Mouse (Mus musculus) gastrocnemius, postnatal 4 days (tissue): Measurements from ENCODE around the gene Psmc3ip. TPM values are rescaled to one million over a fixed set of nuclear protein-coding genes. Genes with fewer than 3 reads are reported as not detected.

Experiments used
- DNase-seq, 2 experiments: peaks; one replicate each; pipeline ENCODE4 v3.0.0; 2021 to 2022; ENCODE audit warnings: low spot score in 2 of 2, mixed read lengths in 2 of 2
- total RNA-seq, 2 experiments: library from RNA; stranded (reverse); gene quantifications; 2 replicates each; pipeline ENCODE4 v1.2.3; 2021

The Psmc3ip gene
- total RNA-seq, 2 experiments from 2014 or later = 4.9 to 6.2 TPM

DNA sequence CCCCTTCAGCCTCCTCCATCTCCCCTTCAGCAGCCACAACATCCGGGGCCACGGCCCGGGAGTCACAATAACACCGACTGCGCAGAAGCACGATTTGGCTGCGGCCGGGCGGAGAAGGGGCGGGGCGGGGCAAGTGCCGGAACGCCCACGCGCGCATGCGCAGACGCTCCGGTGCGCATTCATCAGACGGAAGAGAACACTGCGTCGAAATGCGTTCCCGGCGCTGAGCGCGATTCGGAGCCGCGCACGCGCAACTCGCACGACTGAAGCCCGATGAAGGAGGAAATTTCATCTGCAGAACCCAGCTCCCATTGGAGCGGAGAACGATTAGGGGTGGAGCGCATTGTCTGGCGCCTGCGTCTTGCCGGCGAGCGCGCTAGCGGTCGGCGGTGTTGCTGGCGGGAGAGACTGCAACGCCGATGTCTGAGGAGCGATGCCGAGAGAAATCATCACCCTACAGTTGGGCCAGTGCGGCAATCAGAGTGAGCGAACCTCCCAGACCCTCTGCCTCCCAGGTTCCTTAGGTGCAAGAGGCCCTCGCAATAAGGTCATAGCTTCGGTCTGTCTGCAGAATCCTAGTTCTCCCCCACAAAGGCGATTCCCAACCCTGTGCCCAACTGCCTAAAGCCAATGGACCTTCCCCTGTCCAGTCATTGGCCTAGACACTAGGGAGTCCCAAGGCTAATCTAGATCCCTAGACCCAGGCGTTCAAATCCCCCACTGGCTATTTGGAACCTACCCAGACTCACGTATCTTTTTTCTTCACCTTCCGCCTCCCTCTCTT, 24.7 kb upstream of the Psmc3ip start, which contains the start of the genes Retreg3 and Tubg1:
Gene Retreg3, minus strand, starts transcription at position 133 of the 784 bp plus-strand sequence.
Gene Tubg1, plus strand, starts transcription at position 178 of the 784 bp plus-strand sequence.
- peak; percentile 99 for DNase-seq

DNA sequence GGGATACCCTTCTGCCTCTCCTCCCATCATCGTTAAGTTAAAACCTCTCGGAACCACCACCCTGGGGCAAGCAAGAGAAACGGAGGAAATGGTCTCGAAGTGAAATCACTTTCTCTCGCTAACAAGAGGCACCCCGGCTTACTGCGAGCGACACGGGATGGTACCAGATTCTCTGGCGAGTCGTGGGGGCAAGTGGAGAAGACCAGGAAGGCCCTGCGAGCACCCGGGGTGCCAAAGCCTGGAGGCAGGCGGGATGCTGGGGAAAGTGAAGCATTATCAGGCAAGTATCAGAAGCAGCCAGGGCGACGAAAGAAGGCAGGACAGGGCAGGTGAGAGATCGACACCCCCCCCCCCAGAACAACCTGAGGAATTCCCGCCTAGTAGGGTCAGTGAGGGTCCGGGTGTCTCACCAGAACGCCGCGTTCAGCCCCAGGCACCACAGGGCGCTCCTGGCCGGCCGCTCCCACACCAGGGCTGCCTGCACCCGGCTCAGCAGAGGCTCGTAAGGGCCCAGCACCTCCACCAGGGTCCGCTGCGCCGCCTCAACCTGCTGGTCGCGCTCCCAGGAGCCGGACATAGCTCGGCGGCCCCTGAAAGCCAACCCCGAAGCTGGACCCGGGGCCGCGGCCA, 24.0 kb upstream of the Psmc3ip start:
- peak in 1 of 2 experiments; percentile 30 for DNase-seq

GRCm38 (mm10) chr11:101118105-101118504, 22.9 kb upstream of the Psmc3ip start:
- no peak for DNase-seq

DNA sequence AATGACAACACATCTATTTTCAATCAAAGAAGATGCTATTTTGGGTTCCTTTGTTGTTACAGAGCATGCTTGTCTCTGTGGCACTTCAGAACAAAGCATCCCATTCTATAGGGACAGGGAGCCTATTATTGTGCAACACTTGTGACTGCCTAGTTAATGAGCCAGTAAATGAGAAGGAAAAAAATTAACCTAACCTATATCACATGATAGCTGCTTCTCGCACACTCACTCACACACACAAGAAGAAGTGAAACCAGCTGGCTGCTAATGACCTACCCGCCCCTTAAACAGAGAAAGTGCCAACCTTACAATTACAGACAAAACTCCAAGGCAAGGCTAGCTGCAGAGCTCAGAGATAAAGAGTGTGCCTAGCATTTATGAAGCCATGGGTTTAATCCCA, 20.3 kb upstream of the Psmc3ip start:
- no peak for DNase-seq

DNA sequence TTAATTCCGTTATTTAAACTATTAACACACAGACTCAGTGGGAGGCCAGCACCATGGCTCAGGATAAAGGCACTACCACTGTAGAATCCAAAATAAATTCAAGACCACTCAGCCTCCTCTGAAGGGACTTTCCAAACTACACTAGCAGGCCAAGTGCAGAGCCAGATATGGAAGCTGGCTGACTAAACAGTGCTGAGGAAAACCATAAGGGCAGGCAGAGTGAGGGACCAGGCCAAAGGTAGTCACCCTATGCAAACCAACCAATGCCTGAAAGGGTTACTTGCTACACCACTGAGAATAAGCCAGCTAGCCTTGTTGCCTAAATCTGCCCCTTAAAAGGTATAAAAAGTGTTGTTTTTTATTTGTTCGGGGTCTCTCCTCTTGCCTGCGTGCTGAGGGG, 16.9 kb upstream of the Psmc3ip start:
- DNase-seq = no peak

GRCm38 (mm10) chr11:101111178-101111577, 15.9 kb upstream of the Psmc3ip start:
- DNase-seq = no peak

DNA sequence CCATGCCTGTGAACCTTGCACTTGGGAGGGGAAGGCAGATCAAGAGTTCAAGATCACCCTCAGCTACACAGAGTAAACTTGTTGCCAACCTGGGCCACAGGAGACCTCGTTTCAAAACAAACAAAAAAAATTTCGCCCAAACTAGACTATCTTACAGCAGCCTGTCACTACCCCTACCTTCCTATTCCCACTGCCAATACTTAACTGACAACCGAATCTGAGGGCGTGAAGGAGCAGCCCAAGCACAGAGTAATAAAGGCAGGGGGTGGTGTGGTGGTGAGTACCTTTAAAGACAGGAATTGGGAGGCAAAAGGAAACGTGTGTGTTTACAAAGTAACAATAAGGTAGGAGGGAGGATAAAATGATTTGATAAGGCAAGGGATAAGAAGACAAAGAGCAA, 15.5 kb upstream of the Psmc3ip start:
- no peak for DNase-seq

DNA sequence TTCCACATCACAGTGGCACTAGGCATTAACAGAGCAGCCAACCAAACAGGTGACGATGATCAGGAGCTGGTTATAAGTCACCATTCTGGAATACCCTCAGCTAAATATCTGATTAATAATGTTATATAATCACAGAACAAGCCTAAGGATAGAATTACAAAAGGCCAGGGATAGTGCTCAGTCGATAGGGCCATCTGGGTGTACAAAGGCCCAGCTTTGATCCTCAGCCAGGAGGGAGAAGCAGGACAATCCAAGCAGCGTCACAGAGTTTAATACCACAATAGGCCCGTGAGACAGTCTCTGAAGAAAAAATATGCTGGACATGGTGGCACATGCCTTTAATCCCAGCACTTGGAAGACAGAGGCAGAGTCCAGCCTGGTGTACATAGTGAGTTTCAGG, 14.1 kb upstream of the Psmc3ip start:
- DNase-seq = no peak

DNA sequence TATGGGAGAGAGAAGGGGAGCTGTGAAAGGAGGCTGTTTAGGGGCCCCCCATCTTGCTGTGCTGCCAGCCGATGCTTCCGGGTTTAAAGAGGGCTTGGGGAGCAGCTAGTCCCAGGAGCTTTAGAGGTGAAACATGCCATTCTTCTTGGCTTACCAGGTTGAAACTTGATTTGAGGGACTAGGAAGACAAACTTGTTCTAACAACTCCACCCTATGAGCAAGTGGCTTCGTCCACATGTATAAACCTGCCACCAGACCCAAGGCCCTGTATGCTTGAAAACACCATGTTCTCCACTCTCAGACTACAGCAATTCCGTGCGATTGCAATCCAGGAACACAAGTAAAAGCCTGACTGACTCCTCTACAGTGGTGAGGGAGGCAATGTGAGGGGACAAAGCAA, 7.8 kb upstream of the Psmc3ip start:
- DNase-seq = no peak

- DNase-seq = no peak
Measured at GRCm38 (mm10) chr11:101098231-101098630, 3.0 kb upstream of the Psmc3ip start.

DNA sequence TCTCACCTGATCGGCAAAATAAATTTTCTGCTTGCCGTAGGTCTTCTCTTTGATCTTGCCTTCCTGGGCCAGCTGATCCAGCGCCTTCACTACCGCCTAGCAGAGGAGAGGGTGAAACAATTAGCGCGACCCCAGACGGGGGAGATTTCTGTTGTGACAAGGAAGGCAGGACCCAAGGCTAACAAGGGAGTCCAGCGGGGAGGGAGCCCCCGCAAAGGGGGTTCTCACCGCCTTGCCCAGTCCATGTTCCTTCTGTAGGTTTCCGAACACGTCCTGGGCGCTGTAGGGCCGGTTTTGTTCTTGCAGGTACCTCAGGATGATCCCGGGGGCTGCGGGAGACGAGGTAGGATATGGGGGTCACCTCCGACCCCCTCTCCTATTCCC, 314 bp downstream of the Psmc3ip start:
- DNase-seq = peak in 1 of 2 experiments; percentile 20

DNA sequence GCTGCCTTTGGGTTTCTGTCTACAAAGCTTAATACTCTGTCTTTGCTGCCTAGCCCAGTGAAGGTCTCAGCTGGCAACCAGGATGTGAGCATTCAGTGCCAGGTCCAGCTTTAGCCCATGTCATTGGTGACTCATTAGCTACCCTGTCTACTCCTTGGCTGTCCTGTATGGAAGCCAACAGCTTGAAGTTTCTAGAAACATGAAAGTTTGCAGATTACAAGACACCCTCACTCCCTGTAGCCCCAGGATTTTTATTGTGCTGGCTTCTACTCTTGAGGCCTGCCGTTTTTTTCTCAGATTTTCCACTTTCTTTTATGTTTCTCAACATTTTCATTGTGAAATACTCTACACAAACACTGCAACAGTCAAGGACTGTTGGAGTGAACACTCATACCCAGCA, 5.3 kb downstream of the Psmc3ip start:
- no peak for DNase-seq

DNA sequence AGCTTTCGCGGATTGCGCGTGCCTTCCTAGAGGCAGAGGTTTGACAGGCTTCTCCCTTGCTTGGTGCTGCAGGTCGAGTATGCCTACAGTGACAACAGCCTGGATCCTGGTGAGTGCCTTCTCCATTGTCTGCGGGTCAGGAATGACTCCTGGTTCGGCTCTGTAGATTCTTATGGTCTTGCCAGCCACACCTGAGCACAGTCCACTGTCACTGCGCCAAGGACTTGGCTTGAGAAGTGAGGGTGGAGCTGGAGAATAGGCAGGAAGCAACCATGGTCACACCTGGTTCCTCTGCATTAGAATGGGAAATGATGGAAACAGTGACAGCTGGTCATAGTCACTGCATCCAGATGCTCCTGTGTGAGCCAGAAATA, 7.6 kb downstream of the Psmc3ip start:
- DNase-seq = no peak

DNA sequence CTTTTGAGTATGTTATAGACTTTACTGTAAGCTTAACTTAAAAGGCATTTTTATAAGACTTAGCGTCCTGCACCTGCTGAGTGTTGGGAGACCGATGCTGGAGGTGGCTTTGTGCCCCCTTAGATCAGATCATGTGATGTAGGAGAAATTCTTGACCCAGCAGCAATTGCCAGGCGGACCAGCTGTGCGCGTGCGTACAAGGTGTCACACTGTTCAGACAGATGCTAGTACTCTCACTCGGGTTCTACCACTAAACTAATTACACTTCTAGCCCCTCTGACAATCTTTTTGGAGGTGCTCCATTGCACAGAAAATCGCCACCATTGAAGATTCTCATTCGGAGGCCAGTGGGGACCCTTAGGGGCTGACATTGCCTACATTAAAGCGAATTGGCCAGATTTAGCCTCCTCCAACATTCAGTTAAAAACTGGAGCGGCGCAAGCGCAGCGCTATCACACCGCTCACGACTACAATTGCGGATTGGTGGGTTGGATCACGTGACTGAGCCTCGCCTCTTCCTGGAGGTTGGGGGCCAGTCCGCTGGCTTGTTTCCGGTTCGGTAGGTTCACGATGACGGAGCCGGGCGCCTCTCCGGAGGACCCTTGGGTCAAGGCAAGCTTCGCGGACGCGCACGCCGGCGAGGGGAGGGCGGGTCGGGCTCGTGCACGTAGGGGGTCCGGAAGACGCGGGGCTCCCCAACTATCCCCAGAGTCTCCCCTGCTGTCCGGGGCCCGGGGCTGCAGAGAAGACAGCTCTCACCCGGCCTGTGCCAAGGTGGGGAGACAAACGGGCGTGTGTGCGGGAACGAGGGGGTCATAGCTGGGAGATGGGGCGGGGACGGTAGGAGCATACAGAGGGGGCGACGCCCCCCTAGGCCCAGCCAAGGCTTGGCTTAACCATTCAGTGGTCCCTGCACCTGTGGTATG, 8.2 kb downstream of the Psmc3ip start, which contains the start of gene Mlx:
Gene Mlx, plus strand, starts transcription at position 522 of the 926 bp plus-strand sequence.
- DNase-seq = peak; percentile 79 to 93

GRCm38 (mm10) chr11:101086323-101086674, 8.9 kb downstream of the Psmc3ip start:
- DNase-seq = no peak

- DNase-seq = no peak
Measured at GRCm38 (mm10) chr11:101085617-101086322, 9.5 kb downstream of the Psmc3ip start.

GRCm38 (mm10) chr11:101084811-101085210, 10.4 kb downstream of the Psmc3ip start:
- DNase-seq = no peak

DNA sequence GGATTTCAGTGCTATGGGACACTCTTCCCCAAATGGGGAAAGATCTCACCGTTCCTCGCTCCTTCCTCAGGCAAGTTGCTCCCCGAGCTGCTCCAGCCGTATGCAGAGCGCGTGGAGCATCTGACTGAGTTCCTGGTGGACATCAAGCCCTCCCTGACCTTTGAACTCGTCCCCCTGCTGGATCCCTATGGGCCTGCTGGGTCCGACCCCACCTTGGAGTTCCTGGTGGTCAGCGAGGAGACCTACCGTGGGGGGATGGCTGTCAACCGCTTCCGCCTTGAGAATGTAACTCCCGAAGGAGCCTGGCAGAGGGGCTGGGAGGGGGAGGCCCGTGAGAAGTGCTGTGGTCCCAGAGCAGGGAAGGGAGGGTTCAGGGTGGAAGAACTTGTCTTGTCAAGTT, 11.0 kb downstream of the Psmc3ip start:
- DNase-seq = no peak

- DNase-seq = peak in 1 of 2 experiments; percentile 35
Measured at GRCm38 (mm10) chr11:101083083-101083697, 12.0 kb downstream of the Psmc3ip start.
